Mouse (Mus musculus) lung, embryonic 15.5 days (tissue): ENCODE data around the gene Surf2. TPM values are rescaled to one million over a fixed set of nuclear protein-coding genes. Genes with fewer than 3 reads are reported as not detected.
"Not testable (repeated sequence)": the region's sequence is repeated elsewhere in the genome, so short reads cannot be mapped to it uniquely, and the experiment has no call there.

Source experiments
- ATAC-seq: fragments of 200-750 bp; cut with Nextera tagmentation; 2 replicates; pipeline ENCODE4 v1.8.0; 2017; ENCODE audit warnings: moderate number of reproducible peaks, borderline replicate concordance; ENCODE audit not compliant: low FRiP score, low TSS enrichment; ENCODE audit errors: extremely low read depth
- H3K27ac ChIP-seq: fragments of 300-500 bp; sonication (generic); 2 replicates; pipeline ENCODE4 v1.5.1; 2015; ENCODE audit warnings: moderate library complexity, mild to moderate bottlenecking, inconsistent platforms
- H3K27me3 ChIP-seq: fragments of 300-500 bp; sonication (generic); 2 replicates; pipeline ENCODE4 v1.6.1; 2015; ENCODE audit warnings: inconsistent platforms
- H3K36me3 ChIP-seq: fragments of 300-500 bp; sonication (generic); 2 replicates; pipeline ENCODE4 v1.6.1; 2015; ENCODE audit warnings: inconsistent platforms
- H3K4me1 ChIP-seq: fragments of 300-500 bp; sonication (generic); 2 replicates; pipeline ENCODE4 v1.6.1; 2015; ENCODE audit warnings: inconsistent platforms
- H3K4me2 ChIP-seq: fragments of 300-500 bp; sonication (generic); 2 replicates; pipeline ENCODE4 v1.6.1; 2015; ENCODE audit warnings: inconsistent platforms, mild to moderate bottlenecking, moderate library complexity
- H3K4me3 ChIP-seq: fragments of 300-500 bp; sonication (generic); 2 replicates; pipeline ENCODE4 v1.5.1; 2015; ENCODE audit warnings: mild to moderate bottlenecking, inconsistent platforms
- H3K9ac ChIP-seq: fragments of 300-500 bp; sonication (generic); 2 replicates; pipeline ENCODE4 v1.6.1; 2015; ENCODE audit warnings: inconsistent platforms
- H3K9me3 ChIP-seq: fragments of 300-500 bp; sonication (generic); 2 replicates; pipeline ENCODE4 v1.6.1; 2016; ENCODE audit warnings: inconsistent platforms
- WGBS: fragments of 180-500 bp; shearing (Covaris S2); methylation state at CpG from one replicate; pipeline ENCODE4 v1.1.7; 2015; 5-methylcytosine and 5-hydroxymethylcytosine counted together
- polyA plus RNA-seq: library from polyadenylated mRNA; unstranded; fragments of >200 nt; fragmentation: Nextera tagmentation; extraction: Ambion mirVana; gene quantifications from 2 replicates; pipeline ENCODE4 v1.2.1, GENCODE M21; 2015

Surf2 gene
- polyA plus RNA-seq, result 37.6 and 38.3 TPM in 2 replicates

DNA sequence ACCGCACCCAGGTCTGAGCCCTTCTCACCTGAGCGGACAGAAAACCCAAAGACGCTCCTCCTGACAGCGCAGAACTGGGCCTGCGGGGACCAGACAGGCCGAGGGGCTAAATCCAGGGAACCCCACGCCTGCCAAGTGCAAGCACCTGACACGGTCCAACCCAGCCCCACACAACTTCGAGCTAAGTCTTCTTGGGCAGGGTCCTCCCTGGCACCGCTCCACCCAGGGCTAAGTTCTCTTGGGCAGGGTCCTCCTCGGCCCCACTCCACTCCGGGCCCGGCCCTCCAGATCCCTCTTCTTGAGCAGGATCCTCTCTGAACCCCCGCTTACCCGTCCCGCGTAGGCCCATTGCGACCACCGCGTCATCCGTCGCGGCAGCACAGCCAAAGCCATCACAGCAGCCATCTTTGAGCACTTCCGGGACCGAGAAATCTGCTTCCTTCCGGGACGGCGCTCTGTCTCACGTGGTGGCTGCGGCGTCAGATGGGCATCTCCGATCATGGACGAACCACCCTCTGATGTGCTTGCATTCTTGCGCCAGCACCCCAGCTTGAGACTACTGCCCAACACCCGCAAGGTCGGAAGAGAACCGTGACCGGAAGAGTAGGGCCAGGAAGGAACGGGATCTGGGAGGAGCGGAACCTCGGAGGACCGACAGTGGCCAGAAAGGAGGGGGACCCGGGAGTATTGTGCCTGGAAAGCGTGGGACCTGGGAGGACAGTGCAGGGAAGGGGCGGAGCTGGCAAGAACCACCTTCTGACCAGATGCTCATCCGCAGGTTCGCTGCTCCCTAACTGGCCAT lies at the start of gene Surf2, which contains the start of gene Surf1:
Surf2 (plus strand) TSS at position 441 of the 802 bp plus-strand sequence.
Surf1 (minus strand) TSS at position 604 of the 802 bp plus-strand sequence.
- 2% methylated on average over 47 of the region's 47 CpGs for WGBS
- Histone ChIP-seq H3K4me1 (peaks cover 42% of the 10 kb centered on the region), H3K9ac (peak within 1 kb of the TSS; percentile 72), H3K36me3 (peaks cover 65% of the 10 kb centered on the region), H3K9me3 (no peaks in the 10 kb centered on the region), H3K27me3 (no peaks in the 10 kb centered on the region), H3K27ac (peak within 1 kb of the TSS; percentile 69), H3K4me2 (peak within 1 kb of the TSS; percentile 96), H3K4me3 (peak within 1 kb of the TSS; percentile 80)
- ATAC-seq, result peak; percentile 70; the same call in 1 of the 2 replicates

DNA sequence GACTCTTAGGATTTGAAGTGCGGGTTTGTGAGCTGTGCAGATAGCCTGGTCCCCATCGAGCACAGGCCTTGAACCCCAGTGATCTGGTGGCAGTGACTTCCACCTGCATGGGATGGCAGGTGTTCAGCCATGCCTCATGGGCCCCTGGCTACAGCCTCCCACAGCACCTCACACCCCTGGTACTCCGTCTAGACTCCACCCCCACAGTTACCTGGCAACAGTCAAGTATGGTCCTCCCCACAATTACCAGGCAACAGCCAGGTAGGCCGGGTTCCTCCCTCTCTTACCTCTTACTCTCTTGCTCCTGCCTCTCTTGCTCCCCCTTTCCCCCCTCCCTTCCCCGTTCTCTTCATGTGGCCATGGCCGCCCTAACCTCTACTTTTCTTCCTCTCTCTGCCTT lies 45.5 kb upstream of the Surf2 start:
- ATAC-seq, result no peak

DNA sequence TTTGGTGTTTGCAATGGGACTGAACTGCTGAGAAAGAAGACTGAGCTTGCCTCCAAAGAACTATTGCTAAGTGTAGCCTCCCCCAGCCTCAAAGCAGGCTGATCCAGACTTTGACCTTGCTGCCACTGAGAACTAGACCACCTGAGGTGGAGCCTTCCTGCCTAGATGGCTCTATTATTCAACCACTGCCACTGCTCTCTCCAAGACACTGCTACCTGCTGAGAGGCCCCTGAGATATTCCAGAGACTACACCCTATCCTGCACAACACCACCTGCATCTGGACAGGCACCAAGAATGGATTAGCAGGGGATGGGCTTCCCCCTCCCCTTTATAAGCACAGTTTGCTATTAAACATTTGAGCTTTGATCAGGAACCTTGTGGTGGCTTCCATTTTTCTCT lies 37.6 kb upstream of the Surf2 start:
- H3K4me3 ChIP-seq, result no peak overlapping the region
- no peaks in the 10 kb centered on the region for H3K36me3 ChIP-seq
- H3K9ac ChIP-seq, result no peak overlapping the region
- H3K9me3 ChIP-seq, result no peaks in the 10 kb centered on the region
- no peak for ATAC-seq
- no peaks in the 10 kb centered on the region for H3K27me3 ChIP-seq
- H3K4me1 ChIP-seq, result no peaks in the 10 kb centered on the region
- H3K27ac ChIP-seq, result no peak overlapping the region
- no peak overlapping the region for H3K4me2 ChIP-seq

More for the DNA sequence above, 45.5 kb upstream of the Surf2 start:
- Histone ChIP-seq H3K9ac (no peak overlapping the region), H3K27ac (no peak overlapping the region), H3K4me2 (no peak overlapping the region), H3K27me3 (no peaks in the 10 kb centered on the region), H3K4me1 (no peaks in the 10 kb centered on the region), H3K4me3 (no peak overlapping the region), H3K9me3 (no peaks in the 10 kb centered on the region), H3K36me3 (no peaks in the 10 kb centered on the region)
- 39% methylated on average over 6 of the region's 6 CpGs for WGBS

DNA sequence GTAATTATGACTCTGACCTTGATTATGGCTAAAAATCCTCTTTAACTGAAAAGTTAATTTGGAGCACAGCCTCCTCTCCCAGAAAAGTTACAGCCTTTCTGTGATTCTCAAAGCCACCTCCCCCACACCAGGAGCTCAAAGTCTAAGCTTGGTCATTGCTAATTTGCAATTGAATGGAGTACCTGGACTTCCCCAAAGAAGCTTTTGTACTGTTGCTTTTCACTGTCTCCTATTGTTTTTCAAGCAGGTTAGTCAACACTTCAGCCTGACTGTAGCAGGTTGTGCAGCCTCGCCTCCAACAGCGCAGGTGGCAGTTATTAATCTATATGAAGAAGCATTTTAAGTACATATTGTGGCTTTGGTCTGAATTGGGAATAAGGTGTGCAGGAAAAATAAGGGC lies 30.6 kb upstream of the Surf2 start:
- H3K4me3 ChIP-seq, result not testable (repeated sequence)

DNA sequence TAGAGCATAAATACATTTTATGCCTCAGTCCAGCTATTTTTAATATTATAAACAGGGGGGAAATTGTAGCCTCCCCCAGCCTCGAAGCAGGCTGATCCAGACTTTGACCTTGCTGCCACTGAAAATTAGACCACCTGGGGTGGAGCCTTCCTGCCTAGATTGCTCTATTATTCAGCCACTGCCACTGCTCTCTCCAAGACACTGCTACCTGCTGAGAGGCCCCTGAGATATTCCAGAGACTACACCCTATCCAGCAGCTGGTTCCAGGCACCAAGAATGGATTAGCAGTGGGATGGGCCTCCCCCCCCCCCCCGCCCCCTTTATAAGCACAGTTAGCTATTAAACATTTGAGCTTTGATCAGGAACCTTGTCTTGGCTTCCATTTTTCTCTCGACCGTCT lies 30.0 kb upstream of the Surf2 start:
- ATAC-seq, H3K9me3 ChIP-seq, H3K27ac ChIP-seq, H3K4me3 ChIP-seq, H3K27me3 ChIP-seq, H3K9ac ChIP-seq, H3K4me2 ChIP-seq, H3K4me1 ChIP-seq: not testable (repeated sequence)
- H3K36me3 ChIP-seq, result peaks cover 24% of the 10 kb centered on the region
- WGBS, result 60% methylated on average over 4 of the region's 4 CpGs

More for the DNA sequence above, 30.6 kb upstream of the Surf2 start:
- H3K27me3 ChIP-seq, H3K4me1 ChIP-seq, H3K9ac ChIP-seq, H3K9me3 ChIP-seq, H3K4me2 ChIP-seq, ATAC-seq, H3K27ac ChIP-seq: not testable (repeated sequence)
- peaks cover 18% of the 10 kb centered on the region for H3K36me3 ChIP-seq
- WGBS, result 86% methylated on average over 2 of the region's 2 CpGs

DNA sequence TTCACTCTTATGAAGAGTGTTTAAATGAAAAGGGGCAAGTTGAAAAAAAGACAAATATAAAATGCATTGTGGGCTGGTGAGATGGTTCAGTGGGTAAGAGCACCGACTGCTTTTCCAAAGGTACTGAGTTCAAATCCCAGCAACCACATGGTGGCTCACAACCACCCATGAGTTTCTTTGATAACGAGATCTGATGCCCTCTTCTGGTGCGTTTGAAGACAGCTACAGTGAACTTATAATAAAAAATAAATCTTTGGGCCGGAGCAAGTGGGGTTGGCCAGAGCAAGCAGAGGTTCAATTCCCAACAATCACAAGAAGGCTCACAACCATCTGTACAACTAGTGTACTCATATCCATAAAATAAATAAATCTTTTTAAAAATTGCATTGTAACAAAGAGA lies 20.3 kb upstream of the Surf2 start:
- no peak overlapping the region for H3K9ac ChIP-seq
- H3K4me1 ChIP-seq, result no peaks in the 10 kb centered on the region
- no peak overlapping the region for H3K4me2 ChIP-seq
- H3K9me3 ChIP-seq, result no peaks in the 10 kb centered on the region
- no peak for ATAC-seq
- 82% methylated on average over 4 of the region's 4 CpGs for WGBS
- no peak overlapping the region for H3K4me3 ChIP-seq
- H3K36me3 ChIP-seq, result peaks cover 82% of the 10 kb centered on the region
- H3K27ac ChIP-seq, result no peak overlapping the region
- no peaks in the 10 kb centered on the region for H3K27me3 ChIP-seq

DNA sequence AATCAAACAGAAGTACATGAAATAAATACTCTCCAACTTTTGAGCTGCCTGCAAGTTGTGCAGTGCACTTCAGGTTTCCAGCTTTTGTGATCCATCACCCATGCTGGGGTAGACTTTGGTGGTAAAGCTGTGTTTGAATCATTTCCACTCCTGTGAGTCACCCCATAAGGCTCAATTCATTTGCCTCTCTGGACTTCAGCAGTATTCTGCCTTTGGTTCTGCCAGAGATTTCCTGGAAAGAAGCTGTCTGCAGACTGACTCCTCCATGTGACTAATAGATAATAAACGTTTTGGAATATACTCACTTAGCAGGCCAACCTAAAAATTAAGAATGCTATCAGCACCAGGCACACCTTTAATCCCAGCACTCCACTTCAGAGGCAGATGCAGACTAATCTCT lies 15.4 kb upstream of the Surf2 start:
- Histone ChIP-seq H3K9me3 (no peaks in the 10 kb centered on the region), H3K4me1 (peaks cover 20% of the 10 kb centered on the region), H3K4me2 (no peak overlapping the region), H3K4me3 (no peak overlapping the region), H3K9ac (no peak overlapping the region), H3K27ac (no peak overlapping the region), H3K36me3 (peaks cover 49% of the 10 kb centered on the region), H3K27me3 (no peaks in the 10 kb centered on the region)
- WGBS, result 61% methylated on average over 1 of the region's 1 CpGs
- no peak for ATAC-seq

DNA sequence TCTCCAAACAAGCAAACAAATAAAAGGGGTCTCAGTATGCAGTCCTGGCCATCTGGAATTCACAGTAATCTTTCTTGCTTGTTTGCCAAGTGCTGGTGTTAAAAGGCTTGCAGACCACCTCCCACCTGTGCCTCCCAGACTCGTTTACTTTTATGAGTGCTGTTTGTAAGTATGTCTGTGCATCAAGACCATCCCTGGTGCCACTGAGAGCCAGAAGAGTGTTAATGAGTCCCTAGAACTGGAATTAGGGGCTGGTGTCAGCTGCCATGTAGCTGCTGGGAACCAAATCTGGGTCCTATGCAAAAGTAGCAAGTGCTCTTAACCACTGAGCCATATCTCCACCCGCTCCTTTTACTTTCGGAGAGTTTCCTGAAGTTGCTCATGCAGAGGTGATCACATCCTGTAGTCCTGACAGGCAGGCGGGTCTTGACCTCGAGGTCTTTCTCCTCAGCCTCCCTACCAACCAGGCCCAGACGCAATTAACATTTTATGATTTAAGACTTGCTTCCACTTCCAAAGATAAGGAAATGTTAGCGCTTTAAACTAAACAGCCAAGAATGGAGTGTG lies 14.2 kb upstream of the Surf2 start:
- 4% methylated on average over 7 of the region's 7 CpGs for WGBS
- Histone ChIP-seq H3K27me3 (no peaks in the 10 kb centered on the region), H3K9me3 (no peaks in the 10 kb centered on the region), H3K36me3 (peaks cover 49% of the 10 kb centered on the region), H3K27ac (peak overlapping the region; percentile 84; the same call in 1 of the 2 replicates), H3K9ac (peak overlapping the region; percentile 80), H3K4me1 (peaks cover 20% of the 10 kb centered on the region), H3K4me3 (peak overlapping the region; percentile 90), H3K4me2 (peak overlapping the region; percentile 70)
- no peak for ATAC-seq

DNA sequence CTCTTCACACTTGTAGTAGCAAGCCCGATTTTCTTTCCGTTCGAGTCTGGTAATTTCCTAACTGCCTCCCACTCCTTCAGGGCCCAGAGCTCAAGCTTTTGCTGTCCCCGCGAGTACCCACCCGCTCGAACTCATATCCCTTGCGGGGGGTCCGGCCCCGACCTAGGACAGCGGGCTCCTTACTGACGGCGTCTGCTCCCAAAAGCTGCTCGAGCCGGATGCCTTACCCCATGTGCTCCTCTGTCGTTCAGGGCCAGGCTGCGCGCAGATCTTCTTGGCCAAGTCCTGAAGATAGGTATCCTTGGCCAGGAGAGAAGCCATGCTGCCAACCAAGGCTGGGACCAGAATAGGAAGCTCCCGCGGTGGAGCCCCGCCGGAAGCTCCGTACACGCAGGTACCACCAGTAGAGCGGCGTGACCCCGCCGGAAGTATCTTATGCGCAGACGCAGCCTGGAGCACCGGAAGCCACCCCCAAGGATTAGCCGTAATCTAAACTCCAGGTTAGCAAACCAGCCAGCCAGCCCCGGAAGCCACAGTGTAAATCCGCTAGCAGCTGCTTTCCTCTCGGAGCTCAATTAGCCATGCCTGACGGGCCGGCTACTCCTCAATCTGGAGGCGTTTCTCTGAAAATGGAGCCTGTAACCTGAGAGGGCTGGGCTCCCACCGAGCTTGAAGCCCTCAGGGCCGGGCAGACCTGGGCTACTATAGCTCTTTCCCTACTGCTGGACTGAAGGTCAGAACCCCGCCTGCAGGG lies 13.5 kb upstream of the Surf2 start, which contains the start of gene Surf6:
Surf6 (minus strand) TSS at position 413 of the 754 bp plus-strand sequence.
- peaks cover 49% of the 10 kb centered on the region for H3K36me3 ChIP-seq
- peak; percentile 92 for ATAC-seq

DNA sequence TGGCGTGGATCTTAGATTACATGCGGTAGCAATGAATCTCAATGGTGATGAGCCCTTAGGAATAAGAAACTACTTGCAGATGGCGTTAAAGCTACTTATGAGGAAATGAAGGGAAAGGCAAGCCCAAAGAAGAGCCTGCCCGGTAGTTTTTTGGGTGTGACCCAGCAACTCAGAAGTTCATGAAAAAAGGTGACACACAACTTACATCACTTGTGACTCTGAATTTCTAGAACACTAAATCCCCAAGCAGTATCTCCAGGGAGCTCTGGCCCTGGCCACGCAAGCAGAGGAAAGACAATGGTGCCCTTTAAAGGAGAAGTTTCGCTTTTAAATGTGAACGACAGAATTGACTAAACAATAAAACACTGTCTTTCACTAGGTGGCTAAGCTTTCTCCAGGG lies 12.9 kb upstream of the Surf2 start:
- ATAC-seq, result no peak
- Histone ChIP-seq H3K9me3 (no peaks in the 10 kb centered on the region), H3K36me3 (peaks cover 49% of the 10 kb centered on the region), H3K4me2 (peak overlapping the region; percentile 70), H3K9ac (peak overlapping the region; percentile 80), H3K27me3 (no peaks in the 10 kb centered on the region), H3K4me1 (peaks cover 29% of the 10 kb centered on the region), H3K4me3 (peak overlapping the region; percentile 90), H3K27ac (peak overlapping the region; percentile 84)
- 6% methylated on average over 7 of the region's 7 CpGs for WGBS

More for the DNA sequence above, 13.5 kb upstream of the Surf2 start, which contains the start of gene Surf6:
- H3K9ac ChIP-seq, result peak within 1 kb of the TSS; percentile 80
- no peaks in the 10 kb centered on the region for H3K9me3 ChIP-seq
- under 1% methylated on average over 41 of the region's 41 CpGs for WGBS
- H3K4me3 ChIP-seq, result peak within 1 kb of the TSS; percentile 90
- H3K4me2 ChIP-seq, result peak within 1 kb of the TSS; percentile 70
- peaks cover 25% of the 10 kb centered on the region for H3K4me1 ChIP-seq
- no peaks in the 10 kb centered on the region for H3K27me3 ChIP-seq
- peak within 1 kb of the TSS; percentile 84 for H3K27ac ChIP-seq

DNA sequence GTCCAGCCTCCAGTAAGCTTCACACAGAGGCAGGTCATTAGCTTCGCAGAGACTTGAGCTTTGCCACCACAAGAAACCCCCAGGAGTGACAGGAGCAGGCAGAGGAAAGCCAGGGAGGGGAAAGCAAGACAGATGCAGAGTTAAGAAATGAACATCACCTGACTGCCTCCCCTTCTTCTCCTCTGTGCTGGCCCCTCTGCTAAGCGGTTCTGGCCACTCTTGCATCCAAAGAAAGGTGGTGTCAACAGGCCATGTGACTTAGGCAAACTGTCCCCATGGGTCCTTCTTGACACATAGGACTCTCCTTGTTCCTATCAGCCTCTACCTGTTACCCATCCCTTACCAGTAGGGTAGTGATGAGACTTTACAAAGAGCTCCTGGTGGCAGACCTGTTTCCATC lies 10.2 kb upstream of the Surf2 start:
- no peak for ATAC-seq
- Histone ChIP-seq H3K27ac (no peak overlapping the region), H3K9me3 (no peaks in the 10 kb centered on the region), H3K36me3 (peaks cover 34% of the 10 kb centered on the region), H3K27me3 (no peaks in the 10 kb centered on the region), H3K4me2 (no peak overlapping the region), H3K9ac (no peak overlapping the region), H3K4me3 (no peak overlapping the region), H3K4me1 (peaks cover 43% of the 10 kb centered on the region)
- 87% methylated on average over 2 of the region's 2 CpGs for WGBS
